Comparison of ENCODE assay signal across 8 mouse cellular contexts in genomic region chr9:107769445-107770000, GRCm38 (mm10). TPM values are rescaled to one million over a fixed set of nuclear protein-coding genes. Genes with fewer than 3 reads are reported as not detected.
DNase-seq lines count a peak whose midpoint lies in the region; ATAC-seq lines count a peak whose summit lies in the region.

No protein-coding gene starts in this region.

- peak overlapping the region; percentile 82 for H3K4me2 ChIP-seq in heart, embryonic 14.5 days (ENCODE audit: low read length)
- peak overlapping the region; percentile 59 for H3K4me2 ChIP-seq in heart, embryonic 16.5 days (ENCODE audit: low read depth, low read length)
- peak overlapping the region; percentile 73 for H3K4me2 ChIP-seq in midbrain, embryonic 11.5 days

- peaks cover 68% of the 10 kb centered on the region for H3K36me3 ChIP-seq in heart, embryonic 14.5 days (ENCODE audit: control insufficient read depth, insufficient read depth, low read length)
- peaks cover 53% of the 10 kb centered on the region for H3K36me3 ChIP-seq in heart, embryonic 16.5 days (ENCODE audit: control insufficient read depth, insufficient read depth)
- H3K36me3 ChIP-seq in midbrain, embryonic 11.5 days (ENCODE audit: control insufficient read depth, insufficient read depth, low read length), result peaks cover 27% of the 10 kb centered on the region

- no peaks in the 10 kb centered on the region for H3K9me3 ChIP-seq in heart, embryonic 14.5 days (ENCODE audit: control insufficient read depth, low read length)
- H3K9me3 ChIP-seq in heart, embryonic 16.5 days (replicated peaks; ENCODE audit: control insufficient read depth, low read length), result no peaks in the 10 kb centered on the region
- H3K9me3 ChIP-seq in midbrain, embryonic 11.5 days (ENCODE audit: control insufficient read depth, low read length), result no peaks in the 10 kb centered on the region

- H3K27me3 ChIP-seq in heart, embryonic 14.5 days (ENCODE audit: control insufficient read depth, insufficient read depth, low read length), result no peaks in the 10 kb centered on the region
- no peaks in the 10 kb centered on the region for H3K27me3 ChIP-seq in heart, embryonic 16.5 days (ENCODE audit: control insufficient read depth, insufficient read depth, low read length)
- no peaks in the 10 kb centered on the region for H3K27me3 ChIP-seq in midbrain, embryonic 11.5 days (ENCODE audit: control insufficient read depth, insufficient read depth, low read length)

- intact Hi-C loops in heart, postnatal 36 days (cut with DNase I), result no loop called here

- 34% methylated on average over 4 of the region's 4 CpGs for WGBS in heart, embryonic 14.5 days
- 17% methylated on average over 4 of the region's 4 CpGs for WGBS in heart, embryonic 16.5 days
- WGBS in midbrain, embryonic 11.5 days, result 18% methylated on average over 4 of the region's 4 CpGs

- peak overlapping the region; percentile 96 for H3K9ac ChIP-seq in heart, embryonic 14.5 days (ENCODE audit: low read length)
- peak overlapping the region; percentile 99 for H3K9ac ChIP-seq in heart, embryonic 16.5 days (ENCODE audit: low read length)
- peak overlapping the region; percentile 99 for H3K9ac ChIP-seq in midbrain, embryonic 11.5 days (ENCODE audit: low read length)

- DNase-seq in heart, postnatal 36 days, result no peak
- DNase-seq in MEL-GATA-1-ER (ENCODE audit: extremely low read depth, low read depth), result peak; percentile 80
- no peak for DNase-seq in midbrain, embryonic 11.5 days (ENCODE audit: low spot score, missing footprints)
- no peak for DNase-seq in cerebellum, postnatal 25 days
- DNase-seq in layer of hippocampus, adult 11-12 months (ENCODE audit: low spot score), result no peak

- H3K4me3 ChIP-seq in heart, embryonic 14.5 days (ENCODE audit: control insufficient read depth in 1 of 2, insufficient read depth in 1 of 2, low read depth in 1 of 2, low read length in 2 of 2), result peak overlapping the region; percentile 87 to 89; a peak in 3 of 4 replicates
- H3K4me3 ChIP-seq in heart, embryonic 16.5 days (ENCODE audit: low read length), result peak overlapping the region; percentile 98
- peak overlapping the region; percentile 96 for H3K4me3 ChIP-seq in midbrain, embryonic 11.5 days (ENCODE audit: low read depth, low read length)

- H3K4me1 ChIP-seq in heart, embryonic 14.5 days (ENCODE audit: control insufficient read depth in 2 of 2, insufficient read depth in 2 of 2, low read length in 2 of 2), result peaks cover 2 to 15% of the 10 kb centered on the region in 2 experiments; a peak in 2 of 4 replicates
- H3K4me1 ChIP-seq in heart, embryonic 16.5 days (ENCODE audit: control insufficient read depth, insufficient read depth, low read length), result peaks cover 8% of the 10 kb centered on the region
- H3K4me1 ChIP-seq in midbrain, embryonic 11.5 days (ENCODE audit: control insufficient read depth, insufficient read depth, low read length), result peaks cover 14% of the 10 kb centered on the region

- no peak for ATAC-seq in heart, embryonic 14.5 days (ENCODE audit: insufficient number of reproducible peaks, insufficient read depth, low FRiP score, low read depth)
- ATAC-seq in heart, embryonic 16.5 days (replicated peaks; ENCODE audit: extremely low read depth, insufficient read depth, low FRiP score), result no peak
- no peak for ATAC-seq in midbrain, embryonic 11.5 days (ENCODE audit: low FRiP score)
- ATAC-seq in megakaryocyte progenitor cell, adult 5-6 weeks (replicated peaks; ENCODE audit: poor library complexity), result no peak

- H3K27ac ChIP-seq in heart, embryonic 14.5 days (replicated peaks in 1 of 2; ENCODE audit: control insufficient read depth in 1 of 2, insufficient read depth in 1 of 2, low read depth in 2 of 2, low read length in 2 of 2), result no peak overlapping the region
- H3K27ac ChIP-seq in heart, embryonic 16.5 days (ENCODE audit: low read length), result no peak overlapping the region
- H3K27ac ChIP-seq in midbrain, embryonic 11.5 days (ENCODE audit: low read depth, low read length), result no peak overlapping the region

RNA-seq across cellular contexts. Expression of gene Rbm5, which starts 1.3 kb away (rescaled TPM):
- polyA plus RNA-seq in heart, embryonic 14.5 days (2014; fragmentation: Nextera tagmentation; extraction: Ambion mirVana), result 116 and 118 TPM in 2 replicates
- total RNA-seq in heart, postnatal 36 days (2021), result 10 to 100 TPM; 47.2 to 52.6 TPM
- 137 and 146 TPM in 2 replicates for polyA plus RNA-seq in heart, embryonic 16.5 days (2015; fragmentation: Nextera tagmentation; extraction: Ambion mirVana)
- polyA plus RNA-seq in midbrain, embryonic 11.5 days (2014; fragmentation: Nextera tagmentation; extraction: Ambion mirVana), result 186 and 191 TPM in 2 replicates
- 110 and 146 TPM in 2 replicates for total RNA-seq in megakaryocyte progenitor cell, adult 5-6 weeks (2015)
- 142 and 235 TPM in 2 replicates for total RNA-seq in megakaryocyte progenitor cell, adult 5-6 weeks (2017)

RNA-seq across cellular contexts. Expression of gene Sema3f, which starts 59.2 kb away (rescaled TPM):
- 4.6 and 6.2 TPM in 2 replicates for polyA plus RNA-seq in heart, embryonic 14.5 days (2014; fragmentation: Nextera tagmentation; extraction: Ambion mirVana)
- 10 to 100 TPM; 16.0 to 16.9 TPM for total RNA-seq in heart, postnatal 36 days (2021)
- polyA plus RNA-seq in heart, embryonic 16.5 days (2015; fragmentation: Nextera tagmentation; extraction: Ambion mirVana), result 3.9 and 4.7 TPM in 2 replicates
- 9.6 and 11.9 TPM in 2 replicates for polyA plus RNA-seq in midbrain, embryonic 11.5 days (2014; fragmentation: Nextera tagmentation; extraction: Ambion mirVana)
- not detected in 2 replicates for total RNA-seq in megakaryocyte progenitor cell, adult 5-6 weeks (2015)
- 1.00 TPM in 1 of 2 replicates, not detected in the other for total RNA-seq in megakaryocyte progenitor cell, adult 5-6 weeks (2017)
